Mouse (Mus musculus): ENCODE results near the gene Apol11b.
"Not testable (repeated sequence)": the region's sequence is repeated elsewhere in the genome, so short reads cannot be mapped to it uniquely, and the experiment has no call there.

DNA sequence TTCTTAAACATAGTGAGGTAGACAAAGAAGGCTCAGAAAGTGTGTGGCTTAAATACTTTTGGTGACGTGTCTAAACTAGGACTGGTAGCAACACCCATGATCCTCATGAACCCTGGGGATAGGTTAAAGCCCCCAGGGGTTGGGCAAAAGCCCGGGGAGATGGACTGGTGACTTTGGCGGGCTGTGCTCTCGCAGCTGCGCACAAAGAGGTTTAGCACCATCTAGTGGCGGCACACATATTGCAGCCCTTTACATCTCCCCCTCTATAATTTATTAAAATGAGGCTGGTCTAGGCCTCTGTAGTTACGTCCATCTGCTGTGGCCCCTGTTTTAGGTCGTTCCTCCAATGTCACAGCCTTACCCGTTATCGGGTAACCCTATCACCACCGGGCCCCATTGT, 40.9 kb upstream of the Apol11b start:
- not testable (repeated sequence) for TF ChIP-seq POLR2A (IDR thresholded peaks at IDR 0.05; ENCODE audit: extremely low read depth, insufficient read depth, low read length)
- TF ChIP-seq CTCF (IDR thresholded peaks at IDR 0.05; ENCODE audit: low read depth, low read length): peak; percentile 68

Measured in liver, adult 2 months (tissue).